Comparison of ENCODE assay signal across 9 mouse cellular contexts in the genomic region with DNA sequence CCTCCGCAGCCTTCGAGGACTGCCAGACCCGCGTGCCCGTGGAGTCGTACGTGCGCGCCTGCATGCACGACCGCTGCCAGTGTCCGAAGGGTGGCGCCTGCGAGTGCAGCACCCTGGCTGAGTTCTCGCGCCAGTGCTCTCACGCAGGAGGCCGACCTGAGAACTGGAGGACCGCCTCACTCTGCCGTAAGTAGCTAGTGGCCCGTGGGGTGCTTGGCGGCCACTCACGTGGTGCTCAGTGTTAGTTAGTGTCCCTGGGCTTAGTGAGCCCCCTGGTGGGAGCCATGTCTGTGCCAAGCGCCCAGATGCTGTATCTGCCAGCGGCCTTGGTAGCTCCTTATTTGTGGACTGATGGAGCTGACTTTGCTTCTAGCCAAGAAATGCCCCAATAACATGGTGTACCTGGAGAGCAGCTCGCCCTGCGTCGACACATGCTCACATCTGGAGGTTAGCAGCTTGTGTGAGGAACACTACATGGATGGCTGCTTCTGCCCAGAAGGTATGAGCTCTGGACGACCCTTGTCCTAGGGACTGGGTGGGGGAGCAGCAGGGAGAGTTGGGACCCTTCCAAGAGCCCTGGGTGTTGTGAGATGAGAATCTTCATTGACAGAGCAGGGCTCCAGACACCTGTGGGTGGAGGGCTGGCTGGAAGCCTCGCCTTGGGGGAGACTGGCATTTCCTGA. TPM values are rescaled to one million over a fixed set of nuclear protein-coding genes. Genes with fewer than 3 reads are reported as not detected.
DNase-seq lines count a peak whose midpoint lies in the region; ATAC-seq and TF ChIP-seq lines count a peak whose summit lies in the region.
"Had no signal": no experiment of that assay in that cellular context is flagged by ENCODE, and none has a peak within 500 bp of the region (broad histone marks: within the 10 kb centered on the region; RNA-seq: fewer than 3 reads in every experiment).

No protein-coding gene starts in this region.

- DNase-seq in heart, adult 8-10 months (ENCODE audit: low spot score), result no peak
- peak; percentile 27 for DNase-seq in embryo, embryonic 9.5 days (ENCODE audit: extremely low spot score)
- DNase-seq in hindbrain, postnatal 0 days (ENCODE audit: low spot score), result peak; percentile 36
- DNase-seq in urinary bladder, postnatal 25 days (ENCODE audit: low spot score), result no peak
- no peak for DNase-seq in thymus, postnatal 0 days (ENCODE audit: low spot score)

- whole genome bisulfite sequencing in heart, embryonic 12.5 days, result 27% methylated on average over 30 of the region's 30 CpGs
- 54% methylated on average over 30 of the region's 30 CpGs for WGBS in hindbrain, postnatal 0 days
- 34% methylated on average over 30 of the region's 30 CpGs for WGBS in liver, embryonic 12.5 days (ENCODE audit: insufficient replicate concordance)
- WGBS in neural tube, embryonic 15.5 days, result 51% methylated on average over 30 of the region's 30 CpGs

- H3K9ac ChIP-seq in heart, embryonic 12.5 days, result no peak overlapping the region; the same call in 1 of the 2 replicates
- no peak overlapping the region for H3K9ac ChIP-seq in hindbrain, postnatal 0 days (replicated peaks; ENCODE audit: low read length)
- H3K9ac ChIP-seq in liver, embryonic 12.5 days, result no peak overlapping the region
- no peak overlapping the region for H3K9ac ChIP-seq in neural tube, embryonic 15.5 days (replicated peaks)

- peak overlapping the region; percentile 14; the same call in 1 of the 2 replicates for H3K4me3 ChIP-seq in heart, embryonic 12.5 days
- no peak overlapping the region for H3K4me3 ChIP-seq in hindbrain, postnatal 0 days (ENCODE audit: low read length)
- H3K4me3 ChIP-seq in liver, embryonic 12.5 days, result no peak overlapping the region
- H3K4me3 ChIP-seq in neural tube, embryonic 15.5 days (replicated peaks), result 0 out of 2 replicates have a peak overlapping the region, but pooled peaks have one; percentile 8

- H3K27ac ChIP-seq in heart, embryonic 12.5 days (ENCODE audit: poor library complexity, severe bottlenecking), result no peak overlapping the region
- H3K27ac ChIP-seq in hindbrain, postnatal 0 days, result no peak overlapping the region
- no peak overlapping the region for H3K27ac ChIP-seq in liver, embryonic 12.5 days
- no peak overlapping the region for H3K27ac ChIP-seq in neural tube, embryonic 15.5 days (replicated peaks)

- H3K27me3 ChIP-seq in heart, embryonic 12.5 days (replicated peaks), result peaks cover 50% of the 10 kb centered on the region
- no peaks in the 10 kb centered on the region for H3K27me3 ChIP-seq in hindbrain, postnatal 0 days (ENCODE audit: insufficient read depth, low read length)
- peaks cover 43% of the 10 kb centered on the region for H3K27me3 ChIP-seq in liver, embryonic 12.5 days (replicated peaks)
- no peaks in the 10 kb centered on the region for H3K27me3 ChIP-seq in neural tube, embryonic 15.5 days (replicated peaks)

- peak; percentile 30 for TF ChIP-seq CTCF in hindbrain, postnatal 0 days (IDR thresholded peaks at IDR 0.05; ENCODE audit: low read depth)

- H3K4me2 ChIP-seq in heart, embryonic 12.5 days, result peak overlapping the region; percentile 60
- 0 out of 2 replicates have a peak overlapping the region, but pooled peaks have one; percentile 21 for H3K4me2 ChIP-seq in hindbrain, postnatal 0 days (ENCODE audit: low read depth, low read length)
- peak overlapping the region; percentile 33 for H3K4me2 ChIP-seq in liver, embryonic 12.5 days
- H3K4me2 ChIP-seq in neural tube, embryonic 15.5 days, result peak overlapping the region; percentile 44

- no peaks in the 10 kb centered on the region for H3K9me3 ChIP-seq in heart, embryonic 12.5 days (replicated peaks)
- H3K9me3 ChIP-seq in hindbrain, postnatal 0 days (ENCODE audit: low read length), result no peaks in the 10 kb centered on the region
- no peaks in the 10 kb centered on the region for H3K9me3 ChIP-seq in liver, embryonic 12.5 days (replicated peaks)
- no peaks in the 10 kb centered on the region for H3K9me3 ChIP-seq in neural tube, embryonic 15.5 days (replicated peaks)
- H3K9me3 ChIP-seq: G1E had no signal

- no peaks in the 10 kb centered on the region for H3K36me3 ChIP-seq in heart, embryonic 12.5 days
- no peaks in the 10 kb centered on the region for H3K36me3 ChIP-seq in hindbrain, postnatal 0 days (ENCODE audit: insufficient read depth, low read length)
- H3K36me3 ChIP-seq in liver, embryonic 12.5 days, result no peaks in the 10 kb centered on the region
- no peaks in the 10 kb centered on the region for H3K36me3 ChIP-seq in neural tube, embryonic 15.5 days
- H3K36me3 ChIP-seq: G1E had no signal

- H3K4me1 ChIP-seq in heart, embryonic 12.5 days (replicated peaks), result 0 out of 2 replicates have a peak, but pooled peaks cover 4% of the 10 kb centered on the region
- no peaks in the 10 kb centered on the region; the same call in 1 of the 2 replicates for H3K4me1 ChIP-seq in hindbrain, postnatal 0 days (ENCODE audit: insufficient read depth, low read length)
- no peaks in the 10 kb centered on the region for H3K4me1 ChIP-seq in liver, embryonic 12.5 days
- H3K4me1 ChIP-seq in neural tube, embryonic 15.5 days, result no peaks in the 10 kb centered on the region

- no peak for ATAC-seq in heart, embryonic 12.5 days (ENCODE audit: insufficient number of reproducible peaks, low FRiP score)
- ATAC-seq in hindbrain, postnatal 0 days, result peak; percentile 56; the same call in 1 of the 2 replicates
- no peak for ATAC-seq in liver, embryonic 12.5 days
- no peak for ATAC-seq in neural tube, embryonic 15.5 days (ENCODE audit: low FRiP score)

RNA-seq across cellular contexts. Expression of a gene that starts 3.6 kb away (rescaled TPM):
- polyA plus RNA-seq in heart, embryonic 12.5 days (2016; fragmentation: Nextera tagmentation; extraction: Ambion mirVana), result 0.31 and 0.51 TPM in 2 replicates
- total RNA-seq in heart, adult 8-10 months (2022), result not detected
- total RNA-seq in hindbrain, postnatal 0 days (2014; rRNA removed), result 0.83 and 1.3 TPM in 2 replicates
- 0.20 and 0.91 TPM in 2 replicates for polyA plus RNA-seq in hindbrain, postnatal 0 days (2015; fragmentation: Nextera tagmentation; extraction: Ambion mirVana)
- 0.14 and 0.17 TPM in 2 replicates for polyA plus RNA-seq in liver, embryonic 12.5 days (2016; fragmentation: Nextera tagmentation; extraction: Ambion mirVana)
- polyA plus RNA-seq in neural tube, embryonic 15.5 days (2015; fragmentation: Nextera tagmentation; extraction: Ambion mirVana), result 0.29 and 0.35 TPM in 2 replicates
- polyA plus RNA-seq in thymus, postnatal 0 days (2015; fragmentation: Nextera tagmentation; extraction: Ambion mirVana), result 0.17 and 0.27 TPM in 2 replicates
- polyA plus RNA-seq: G1E had no signal

RNA-seq across cellular contexts. Expression of a gene that starts 38.6 kb away (rescaled TPM):
- polyA plus RNA-seq in heart, embryonic 12.5 days (2016; fragmentation: Nextera tagmentation; extraction: Ambion mirVana), result 0.06 and 0.11 TPM in 2 replicates
- not detected for total RNA-seq in heart, adult 8-10 months (2022)
- not detected in 2 replicates for total RNA-seq in hindbrain, postnatal 0 days (2014; rRNA removed)
- polyA plus RNA-seq in hindbrain, postnatal 0 days (2015; fragmentation: Nextera tagmentation; extraction: Ambion mirVana), result 0.13 and 0.23 TPM in 2 replicates
- polyA plus RNA-seq in liver, embryonic 12.5 days (2016; fragmentation: Nextera tagmentation; extraction: Ambion mirVana), result 1.5 and 1.9 TPM in 2 replicates
- 0.27 and 0.31 TPM in 2 replicates for polyA plus RNA-seq in neural tube, embryonic 15.5 days (2015; fragmentation: Nextera tagmentation; extraction: Ambion mirVana)
- polyA plus RNA-seq in thymus, postnatal 0 days (2015; fragmentation: Nextera tagmentation; extraction: Ambion mirVana), result 0.09 and 0.13 TPM in 2 replicates
- polyA plus RNA-seq: G1E had no signal

Comparison
In these comparisons a context has a peak if more than half of its experiments do, and no peak if none do; other contexts are left out.
1. H3K4me3 ChIP-seq: peak in heart, embryonic 12.5 days (single experiment) and neural tube, embryonic 15.5 days (single experiment); none in hindbrain, postnatal 0 days (single experiment) and liver, embryonic 12.5 days (single experiment).
2. DNase-seq: peak in embryo, embryonic 9.5 days (single experiment) and hindbrain, postnatal 0 days (single experiment); none in heart, adult 8-10 months (single experiment), urinary bladder, postnatal 25 days (single experiment) and thymus, postnatal 0 days (single experiment).
3. Peak in every context shown above with its lines, with median percentiles within 50 percentile points of each other: H3K4me2 ChIP-seq.